Mouse (Mus musculus) ES-Bruce4 (cell line): ENCODE data around the gene Hs3st5. TPM values are rescaled to one million over a fixed set of nuclear protein-coding genes. Genes with fewer than 3 reads are reported as not detected.

ENCODE experiments used
- H3K27ac ChIP-seq: 2 replicates; pipeline ENCODE4 v1.5.1; 2012; ENCODE audit warnings: low read length, inconsistent platforms; ENCODE audit not compliant: insufficient read depth
- H3K27me3 ChIP-seq: 2 replicates; pipeline ENCODE4 v1.6.1; 2012; ENCODE audit warnings: mild to moderate bottlenecking, low read length, inconsistent platforms; ENCODE audit not compliant: control insufficient read depth, poor library complexity, insufficient read depth, severe bottlenecking
- H3K36me3 ChIP-seq: 2 replicates; pipeline ENCODE4 v1.6.1; 2012; ENCODE audit warnings: inconsistent platforms, mild to moderate bottlenecking, low read length, moderate library complexity; ENCODE audit not compliant: control insufficient read depth, poor library complexity, insufficient read depth, severe bottlenecking
- H3K4me1 ChIP-seq: one replicate; pipeline ENCODE4 v1.8.1; 2011; ENCODE audit warnings: low read length; ENCODE audit not compliant: control insufficient read depth, insufficient read depth
- H3K4me3 ChIP-seq: 2 replicates; pipeline ENCODE4 v1.5.1; 2011; ENCODE audit warnings: low read depth, mild to moderate bottlenecking, low read length
- H3K9ac ChIP-seq: 2 replicates; pipeline ENCODE4 v1.6.1; 2012; ENCODE audit warnings: low read depth, mild to moderate bottlenecking, inconsistent platforms; ENCODE audit not compliant: poor library complexity, severe bottlenecking
- H3K9me3 ChIP-seq: replicated peaks from 2 replicates; pipeline ENCODE4 v1.6.1; 2012; ENCODE audit warnings: mild to moderate bottlenecking, low read length, inconsistent platforms; ENCODE audit not compliant: control insufficient read depth, poor library complexity, insufficient read depth, severe bottlenecking
- CTCF ChIP-seq: IDR thresholded peaks from one replicate; pipeline ENCODE4 v1.8.1; 2011; ENCODE audit warnings: low read depth, low read length
- EP300 ChIP-seq: IDR thresholded peaks from 2 replicates; pipeline ENCODE4 v1.6.1; 2011; ENCODE audit warnings: low read depth, low read length; ENCODE audit not compliant: insufficient read depth
- POLR2A ChIP-seq: IDR thresholded peaks from one replicate; pipeline ENCODE4 v1.8.1; 2011; ENCODE audit warnings: low read length; ENCODE audit not compliant: insufficient read depth
- polyA plus RNA-seq: library from polyadenylated mRNA; stranded (reverse); fragments of >200 nt; gene quantifications from 2 replicates; pipeline ENCODE4 v1.2.4, GENCODE M21; 2011; ENCODE audit warnings: low read depth; ENCODE audit not compliant: missing spikeins, insufficient read depth, insufficient read length

Gene Hs3st5
- polyA plus RNA-seq, 1 experiment: not detected

DNA sequence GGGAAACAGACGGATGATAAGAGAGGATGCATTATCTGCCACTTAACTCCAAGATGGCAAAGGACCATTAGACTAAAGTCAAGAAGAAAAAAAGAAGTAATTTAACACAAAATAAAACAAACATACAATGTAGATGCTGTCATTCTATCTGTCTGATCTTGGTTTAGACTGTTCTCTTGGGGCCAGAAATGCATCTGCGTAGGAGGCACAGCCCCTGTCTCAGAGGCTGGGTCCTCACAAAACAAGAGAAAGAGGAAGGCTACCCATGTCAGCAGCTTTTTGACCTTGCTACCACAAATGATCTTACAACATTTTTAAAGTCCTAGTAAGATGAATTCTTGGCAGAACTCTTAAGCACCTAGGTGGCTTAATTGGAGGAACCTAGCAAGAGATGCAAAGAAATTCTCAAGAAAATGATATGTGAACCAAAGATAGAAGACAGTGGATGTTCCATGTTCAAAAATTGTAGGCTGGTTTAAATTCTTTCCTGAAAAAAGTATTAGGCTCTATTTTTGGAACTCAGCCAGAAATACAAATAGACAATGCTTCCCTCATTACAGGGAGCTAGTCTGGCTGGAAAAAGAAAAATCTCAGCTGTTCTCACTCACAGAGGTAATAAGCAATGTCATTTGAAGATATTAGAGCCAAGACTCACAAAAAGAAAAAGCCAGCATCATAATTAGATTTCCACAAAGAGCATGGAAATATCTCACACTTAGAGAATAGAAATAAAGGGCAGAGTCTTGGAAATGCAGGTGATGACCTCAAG is 355.7 kb downstream of the Hs3st5 start:
- H3K27ac ChIP-seq: no peak overlapping the region
- H3K36me3 ChIP-seq: no peaks in the 10 kb centered on the region
- no peak overlapping the region for H3K9ac ChIP-seq
- no peak overlapping the region for H3K4me3 ChIP-seq
- H3K4me1 ChIP-seq: no peaks in the 10 kb centered on the region
- no peaks in the 10 kb centered on the region for H3K27me3 ChIP-seq
- TF ChIP-seq EP300 (no peak), CTCF (no peak), POLR2A (no peak)
- H3K9me3 ChIP-seq: no peaks in the 10 kb centered on the region
